Mouse (Mus musculus) liver, embryonic 16.5 days (tissue): ENCODE results near the gene C1qtnf9. TPM values are rescaled to one million over a fixed set of nuclear protein-coding genes. Genes with fewer than 3 reads are reported as not detected.

Experiments used
- ATAC-seq: fragments of 200-750 bp; cut with Nextera tagmentation; 2 replicates; pipeline ENCODE4 v1.8.0; 2017; ENCODE audit warnings: low read depth, mild to moderate bottlenecking, moderate number of reproducible peaks, moderate library complexity
- H3K27ac ChIP-seq: fragments of 300-500 bp; sonication (generic); 2 replicates; pipeline ENCODE4 v1.5.1; 2014; ENCODE audit warnings: mild to moderate bottlenecking, low read length
- H3K27me3 ChIP-seq: fragments of 300-500 bp; sonication (generic); 2 replicates; pipeline ENCODE4 v1.6.1; 2014; ENCODE audit warnings: low read depth, low read length, mixed read lengths; ENCODE audit not compliant: control insufficient read depth, insufficient read depth
- H3K36me3 ChIP-seq: fragments of 300-500 bp; sonication (generic); 2 replicates; pipeline ENCODE4 v1.6.1; 2014; ENCODE audit warnings: mild to moderate bottlenecking; ENCODE audit not compliant: control insufficient read depth, insufficient read depth
- H3K4me1 ChIP-seq: fragments of 300-500 bp; sonication (generic); 2 replicates; pipeline ENCODE4 v1.6.1; 2014; ENCODE audit warnings: low read depth, low read length, mixed read lengths; ENCODE audit not compliant: control insufficient read depth
- H3K4me2 ChIP-seq: fragments of 300-500 bp; sonication (generic); 2 replicates; pipeline ENCODE4 v1.6.1; 2014; ENCODE audit warnings: low read depth, low read length, mixed read lengths
- H3K4me3 ChIP-seq: fragments of 300-500 bp; sonication (generic); 2 replicates; pipeline ENCODE4 v1.5.1; 2014; ENCODE audit warnings: low read depth, mild to moderate bottlenecking, low read length
- H3K9ac ChIP-seq: fragments of 300-500 bp; sonication (generic); 2 replicates; pipeline ENCODE4 v1.6.1; 2014; ENCODE audit warnings: low read depth, low read length
- H3K9me3 ChIP-seq: fragments of 300-500 bp; sonication (generic); replicated peaks from 2 replicates; pipeline ENCODE4 v1.6.1; 2016; ENCODE audit warnings: low read length; ENCODE audit not compliant: control insufficient read depth
- WGBS: fragments of 180-500 bp; shearing (Covaris S2); extraction: QIAGEN DNeasy Blood & Tissue Kit; methylation state at CpG from one replicate; pipeline ENCODE4 v1.1.7; 2014; ENCODE audit not compliant: insufficient replicate concordance; 5-methylcytosine and 5-hydroxymethylcytosine counted together
- polyA plus RNA-seq: library from polyadenylated mRNA; unstranded; fragments of >200 nt; fragmentation: Nextera tagmentation; extraction: Ambion mirVana; gene quantifications from 2 replicates; pipeline ENCODE4 v1.2.1, GENCODE M21; 2015

C1qtnf9 gene
- polyA plus RNA-seq, 1 experiment from 2014 or later, result 0.42 TPM

DNA sequence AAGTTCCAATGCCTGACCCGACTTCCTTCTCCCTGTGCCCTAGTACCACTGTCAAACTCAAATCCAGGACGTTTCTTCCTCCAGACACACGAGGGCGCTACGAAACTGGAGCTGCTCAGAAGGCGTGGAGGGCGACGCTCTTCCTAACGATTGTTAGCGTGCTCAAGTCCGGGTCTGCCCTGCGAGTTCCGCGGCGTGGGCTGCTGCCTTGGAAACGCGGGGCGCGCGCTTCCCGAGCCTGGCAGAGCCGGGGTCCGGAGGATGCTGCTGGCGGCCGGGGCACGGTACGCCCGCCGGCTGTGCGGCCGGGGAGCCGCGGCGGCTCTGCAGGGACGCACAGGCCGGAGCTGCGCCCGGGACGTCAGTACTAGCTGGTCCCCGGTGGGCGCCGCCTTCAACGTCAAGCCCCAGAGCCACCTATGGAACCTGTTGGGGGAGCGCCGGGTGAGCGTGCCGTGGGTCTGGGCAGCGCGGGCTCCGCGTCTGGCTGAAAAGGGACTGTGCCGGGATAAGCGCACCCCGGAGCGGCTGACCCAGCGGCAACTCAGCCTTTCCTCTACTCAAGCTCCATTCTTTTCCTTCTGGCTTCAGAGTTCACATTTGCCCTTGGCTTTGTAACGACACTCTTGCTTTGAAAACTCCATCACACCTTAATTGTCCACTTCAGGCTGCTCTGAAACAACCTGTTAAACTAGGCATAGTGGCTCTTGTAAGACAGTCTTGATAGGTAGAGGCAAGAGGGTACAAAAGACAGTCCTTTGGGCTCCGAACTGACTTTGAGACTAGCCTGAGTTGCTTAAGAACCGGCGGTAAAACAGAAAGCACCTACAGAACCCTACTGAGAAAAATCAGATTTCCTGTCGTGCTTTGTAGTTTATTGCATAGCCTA lies 16.7 kb downstream of the C1qtnf9 start, which contains the start of gene Mipep:
Gene Mipep, plus strand, starts transcription at position 147 of the 889 bp plus-strand sequence.
- peak; percentile 85 for ATAC-seq
- no peaks in the 10 kb centered on the region for H3K27me3 ChIP-seq
- peak within 1 kb of the TSS; percentile 78 for H3K9ac ChIP-seq
- H3K4me3 ChIP-seq, result peak within 1 kb of the TSS; percentile 86
- peaks cover 3% of the 10 kb centered on the region; the same call in 1 of the 2 replicates for H3K4me1 ChIP-seq
- H3K36me3 ChIP-seq, result no peaks in the 10 kb centered on the region
- peak within 1 kb of the TSS; percentile 73 for H3K4me2 ChIP-seq
- no peak within 1 kb of the TSS for H3K27ac ChIP-seq
- H3K9me3 ChIP-seq, result no peaks in the 10 kb centered on the region
- 1% methylated on average over 60 of the region's 61 CpGs for WGBS

DNA sequence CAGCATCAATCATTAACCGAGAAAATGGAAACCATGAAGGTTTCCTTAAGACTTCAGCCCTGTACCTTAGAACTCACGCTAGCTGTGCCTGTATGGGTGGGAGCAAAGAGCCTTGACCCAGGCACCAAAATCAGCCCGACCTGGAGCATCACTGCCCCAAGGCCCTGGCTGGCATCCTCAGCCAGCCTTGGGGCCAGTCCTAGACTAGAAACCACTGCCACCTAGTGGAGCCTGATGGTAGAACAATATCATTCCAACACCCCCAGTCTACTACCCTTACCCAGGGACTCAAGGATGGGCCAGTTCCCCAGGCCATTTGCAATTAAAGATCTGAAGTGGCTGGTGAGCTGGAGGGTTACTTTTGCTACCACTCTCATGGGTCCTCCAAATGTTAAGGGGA lies 22.2 kb downstream of the C1qtnf9 start:
- Histone ChIP-seq H3K4me2 (no peak overlapping the region), H3K27me3 (no peaks in the 10 kb centered on the region), H3K27ac (no peak overlapping the region), H3K4me3 (no peak overlapping the region), H3K4me1 (peaks cover 1% of the 10 kb centered on the region; the same call in 1 of the 2 replicates), H3K36me3 (peaks cover 2% of the 10 kb centered on the region; the same call in 1 of the 2 replicates), H3K9ac (no peak overlapping the region), H3K9me3 (no peaks in the 10 kb centered on the region)
- no peak for ATAC-seq
- WGBS, result 43% methylated on average over 3 of the region's 3 CpGs

DNA sequence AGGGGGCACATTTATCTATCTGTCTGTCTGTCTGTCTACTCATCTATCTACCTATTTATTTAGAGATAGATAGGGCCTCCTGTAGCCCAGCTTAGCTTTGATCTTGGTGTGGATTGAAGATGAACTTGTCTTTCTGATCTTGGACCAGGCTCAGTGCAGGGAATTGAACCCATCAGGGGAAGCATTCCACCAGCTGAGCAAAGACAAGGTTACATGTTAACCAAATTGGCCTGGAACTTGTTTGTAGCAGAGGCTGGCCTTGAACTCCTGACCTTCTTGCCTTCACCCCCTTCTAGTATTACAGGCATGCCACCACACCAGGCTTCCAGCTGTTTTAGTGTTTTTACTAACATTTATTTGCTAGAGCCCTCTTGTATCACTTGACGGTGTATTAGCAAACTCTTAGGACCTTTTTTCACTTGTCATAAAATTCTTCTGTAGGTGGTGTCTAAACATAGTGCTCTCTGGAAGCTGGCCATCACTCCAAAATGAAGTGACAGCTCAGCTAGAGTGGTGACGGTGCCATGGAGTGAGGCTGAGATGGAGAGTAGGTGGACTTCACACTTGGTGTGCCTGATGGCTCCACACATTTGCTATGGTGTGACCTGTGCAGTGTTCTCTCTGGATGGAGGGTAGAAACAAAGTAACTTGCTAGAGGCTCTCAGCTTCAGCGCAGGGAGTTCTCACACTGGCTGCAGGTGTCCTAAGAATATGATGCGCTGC lies 28.8 kb downstream of the C1qtnf9 start:
- no peaks in the 10 kb centered on the region for H3K36me3 ChIP-seq
- peak; percentile 67 for ATAC-seq
- H3K9ac ChIP-seq, result no peak overlapping the region
- H3K27me3 ChIP-seq, result no peaks in the 10 kb centered on the region
- H3K4me1 ChIP-seq, result no peaks in the 10 kb centered on the region
- H3K4me3 ChIP-seq, result no peak overlapping the region
- 72% methylated on average over 4 of the region's 4 CpGs for WGBS
- no peaks in the 10 kb centered on the region for H3K9me3 ChIP-seq
- no peak overlapping the region for H3K4me2 ChIP-seq
- no peak overlapping the region for H3K27ac ChIP-seq

DNA sequence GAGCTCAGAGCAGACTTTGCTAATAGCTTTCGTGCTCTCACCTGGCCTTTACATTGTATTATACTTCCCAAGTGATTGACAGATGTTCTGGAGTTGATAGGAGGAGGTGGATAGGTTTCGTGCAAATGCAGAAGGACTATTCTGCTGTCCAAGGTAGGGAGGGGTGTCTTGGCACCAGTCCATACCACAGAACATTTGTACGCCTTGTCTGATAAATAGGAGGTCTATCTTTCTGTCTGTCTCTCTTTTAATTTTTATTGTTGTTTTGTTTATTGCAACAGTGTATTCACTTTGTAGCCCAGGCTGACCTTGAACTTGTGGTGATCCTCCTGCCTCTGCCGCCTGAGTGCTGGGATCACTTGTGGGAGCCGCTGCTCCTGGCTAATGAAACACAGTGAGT lies 29.7 kb downstream of the C1qtnf9 start:
- WGBS, result 61% methylated on average over 5 of the region's 5 CpGs
- Histone ChIP-seq H3K4me3 (no peak overlapping the region), H3K9ac (no peak overlapping the region), H3K9me3 (no peaks in the 10 kb centered on the region), H3K4me1 (no peaks in the 10 kb centered on the region), H3K36me3 (no peaks in the 10 kb centered on the region), H3K27me3 (no peaks in the 10 kb centered on the region), H3K4me2 (no peak overlapping the region), H3K27ac (no peak overlapping the region)
- ATAC-seq, result no peak

DNA sequence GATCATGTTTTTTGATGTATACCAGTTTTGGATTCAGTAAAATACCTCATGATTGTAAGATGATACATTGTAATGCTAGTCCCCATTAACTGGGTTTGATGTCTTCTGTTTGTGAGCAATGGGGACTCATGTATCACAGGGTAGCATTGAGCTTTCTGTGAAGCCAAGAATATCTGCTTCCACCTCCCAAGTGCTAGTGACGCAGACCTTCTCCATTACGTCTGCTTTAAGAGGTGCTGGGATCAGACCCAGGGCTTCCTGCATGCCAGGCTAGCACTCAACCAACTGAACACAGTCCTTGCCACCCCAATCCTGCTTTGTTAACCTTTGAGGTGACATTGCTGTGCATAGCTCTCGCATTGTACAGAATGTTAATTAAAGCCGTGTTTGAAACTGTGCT lies 30.8 kb downstream of the C1qtnf9 start:
- no peaks in the 10 kb centered on the region for H3K36me3 ChIP-seq
- H3K4me2 ChIP-seq, result no peak overlapping the region
- H3K9me3 ChIP-seq, result no peaks in the 10 kb centered on the region
- 85% methylated on average over 4 of the region's 4 CpGs for WGBS
- H3K4me3 ChIP-seq, result no peak overlapping the region
- ATAC-seq, result no peak
- no peak overlapping the region for H3K27ac ChIP-seq
- H3K9ac ChIP-seq, result no peak overlapping the region
- H3K4me1 ChIP-seq, result no peaks in the 10 kb centered on the region
- H3K27me3 ChIP-seq, result no peaks in the 10 kb centered on the region

DNA sequence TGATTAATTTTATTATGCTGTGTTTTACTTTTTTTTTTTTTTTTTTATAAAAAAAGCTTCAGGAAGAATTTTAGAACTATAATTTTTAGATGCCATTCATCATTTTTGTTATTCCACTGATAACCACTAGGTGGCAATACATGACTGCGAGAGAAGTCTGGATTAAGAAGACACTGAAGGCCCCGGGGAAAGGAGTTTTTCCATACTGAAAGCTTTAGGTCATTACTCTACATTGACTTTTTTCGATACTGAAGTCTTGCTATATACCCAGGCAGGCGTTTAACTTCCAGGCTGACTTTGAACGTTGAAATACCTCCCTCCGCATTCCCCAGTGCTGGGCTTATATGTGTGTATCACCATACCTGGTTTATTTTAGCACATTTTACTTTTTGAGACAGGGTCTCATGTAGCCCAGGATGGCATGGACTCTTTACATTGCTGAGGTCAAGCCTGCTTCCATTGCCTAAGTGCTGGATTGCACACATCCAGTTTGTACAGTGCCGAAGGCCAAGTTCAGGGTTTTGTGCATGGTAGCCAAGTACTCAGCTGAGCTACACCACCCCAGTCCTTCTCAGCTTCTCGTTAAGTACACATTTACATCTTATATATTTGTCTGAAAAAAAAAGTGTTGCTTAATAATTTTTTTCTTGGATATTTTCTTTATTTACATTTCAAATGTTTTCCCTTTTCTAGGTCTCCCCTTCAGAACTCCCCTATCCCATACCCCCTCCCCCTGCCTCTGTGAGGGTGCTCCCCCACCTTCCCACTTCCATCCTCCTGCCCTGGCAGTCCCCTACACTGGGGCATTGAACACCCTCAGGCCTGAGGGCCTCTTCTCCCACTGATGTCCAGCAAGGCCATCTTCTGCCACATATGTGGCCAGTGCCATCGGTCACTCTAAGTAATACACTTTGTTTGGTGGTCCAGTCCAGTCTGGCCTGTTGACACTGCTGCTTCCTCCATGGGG lies 32.1 kb downstream of the C1qtnf9 start:
- no peak for ATAC-seq
- no peaks in the 10 kb centered on the region for H3K36me3 ChIP-seq
- 45% methylated on average over 9 of the region's 9 CpGs for WGBS

DNA sequence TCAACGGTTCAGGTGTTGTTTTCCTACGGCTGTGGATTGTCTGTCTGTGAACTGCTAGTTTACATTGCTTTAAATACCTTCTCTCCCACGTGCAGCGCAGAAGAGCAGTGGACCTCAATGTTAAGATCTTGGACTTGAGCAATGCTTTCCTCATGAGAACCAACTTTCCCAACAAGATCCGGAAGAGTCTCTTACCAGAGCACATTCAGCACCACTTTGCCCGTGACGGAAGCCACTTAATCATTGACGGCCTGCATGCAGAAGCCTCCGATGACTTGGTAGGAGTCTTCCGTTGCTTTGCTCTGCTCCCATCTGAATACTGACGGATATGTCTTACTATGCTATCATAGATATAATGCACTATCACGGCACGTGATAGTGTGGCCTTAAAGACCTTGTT lies 34.1 kb downstream of the C1qtnf9 start:
- Histone ChIP-seq H3K9me3 (no peaks in the 10 kb centered on the region), H3K4me1 (no peaks in the 10 kb centered on the region), H3K4me2 (no peak overlapping the region), H3K27ac (no peak overlapping the region), H3K4me3 (no peak overlapping the region), H3K36me3 (no peaks in the 10 kb centered on the region), H3K9ac (no peak overlapping the region), H3K27me3 (no peaks in the 10 kb centered on the region)
- no peak for ATAC-seq
- 87% methylated on average over 13 of the region's 13 CpGs for WGBS

More for the DNA sequence above, 32.1 kb downstream of the C1qtnf9 start:
- no peaks in the 10 kb centered on the region for H3K27me3 ChIP-seq
- H3K9me3 ChIP-seq, result no peaks in the 10 kb centered on the region
- no peak overlapping the region for H3K4me3 ChIP-seq
- no peaks in the 10 kb centered on the region for H3K4me1 ChIP-seq
- H3K9ac ChIP-seq, result no peak overlapping the region
- H3K4me2 ChIP-seq, result no peak overlapping the region
- no peak overlapping the region for H3K27ac ChIP-seq

DNA sequence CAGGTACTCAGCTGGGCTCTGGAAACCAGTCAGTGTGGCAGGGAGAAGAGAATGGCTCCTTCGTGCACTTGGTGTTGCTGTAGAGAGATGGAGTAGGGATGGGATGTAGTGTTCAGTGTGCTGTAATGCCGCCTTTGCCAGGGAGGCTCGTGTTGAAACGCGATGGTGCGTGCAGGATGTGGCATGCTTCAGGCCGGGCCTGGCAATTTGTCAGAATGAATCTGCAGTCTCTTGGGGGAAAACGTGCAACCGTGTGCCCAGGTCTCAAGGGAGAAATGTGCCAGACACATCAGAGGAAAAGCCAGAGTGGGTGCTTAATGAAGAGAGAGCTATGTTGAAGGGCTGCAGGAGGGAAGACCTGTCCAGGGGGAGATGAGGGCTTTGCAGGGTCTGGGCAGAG lies 37.0 kb downstream of the C1qtnf9 start:
- 69% methylated on average over 9 of the region's 9 CpGs for WGBS
- Histone ChIP-seq H3K4me2 (no peak overlapping the region), H3K36me3 (no peaks in the 10 kb centered on the region), H3K9ac (no peak overlapping the region), H3K9me3 (no peaks in the 10 kb centered on the region), H3K27ac (no peak overlapping the region), H3K4me1 (no peaks in the 10 kb centered on the region), H3K4me3 (no peak overlapping the region), H3K27me3 (no peaks in the 10 kb centered on the region)
- no peak for ATAC-seq
